Mouse (Mus musculus) hematopoietic stem cell, adult 5-6 weeks (primary cell): ENCODE measurements around the gene Fndc3b. TPM values are rescaled to one million over a fixed set of nuclear protein-coding genes. Genes with fewer than 3 reads are reported as not detected.

Source experiments
- ATAC-seq, 2 experiments: fragments of 125-278 bp in 1 of 2; replicated peaks in 1 of 2; 2 replicates each; pipeline ENCODE4 v1.8.0; 2016 to 2017; ENCODE audit warnings: inconsistent platforms in 2 of 2, mild to moderate bottlenecking in 2 of 2, moderate number of reproducible peaks in 2 of 2, low read depth in 1 of 2, moderate TSS enrichment in 1 of 2; ENCODE audit not compliant: low FRiP score in 2 of 2, poor library complexity in 2 of 2, severe bottlenecking in 2 of 2, insufficient read depth in 1 of 2, low TSS enrichment in 1 of 2
- total RNA-seq: library from RNA; stranded (forward); fragments of 172-1452, 232-1000 nt; gene quantifications from 2 replicates; pipeline ENCODE4 v1.2.3, GENCODE M21; 2017

The Fndc3b gene
- total RNA-seq, 1 experiment from 2014 or later: 6.5 TPM

DNA sequence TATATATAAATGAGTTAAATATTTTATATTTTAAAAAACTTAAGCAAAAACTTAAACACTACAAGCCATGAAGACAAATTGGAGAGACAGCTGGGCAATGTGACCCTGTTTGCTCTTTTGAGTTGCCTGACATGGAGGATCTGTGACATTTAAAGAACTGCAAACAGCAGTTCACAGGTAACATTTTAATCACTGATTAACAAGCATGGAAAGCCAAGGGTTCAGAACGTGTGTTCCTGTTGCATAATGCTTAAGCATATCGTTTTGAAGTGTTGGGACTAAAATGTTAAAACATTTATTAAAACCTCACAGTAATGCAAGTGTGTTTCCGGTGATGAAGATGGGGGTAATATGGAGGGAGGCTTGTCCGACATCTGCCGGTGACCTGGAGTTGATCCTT, 99.1 kb downstream of the Fndc3b start:
- ATAC-seq: no peak

DNA sequence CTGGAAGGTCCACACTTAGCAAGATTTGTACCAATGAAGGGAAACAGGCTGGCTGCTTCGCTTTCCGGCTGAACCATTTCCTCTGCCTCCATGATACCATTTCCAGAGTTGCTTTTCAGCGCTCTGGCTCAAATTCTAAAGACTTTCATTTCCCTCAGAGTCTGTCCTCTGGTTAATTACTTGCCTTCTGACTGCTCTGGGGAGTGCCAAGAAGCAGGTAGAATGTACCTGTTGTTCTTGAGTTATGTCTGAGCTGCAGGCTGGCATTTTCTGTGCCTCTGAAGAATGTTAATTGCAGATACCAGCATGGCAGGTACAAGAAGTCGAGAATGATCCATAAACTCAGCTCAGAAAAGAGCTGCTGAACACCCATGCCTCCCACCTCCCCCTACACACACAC, 100.6 kb downstream of the Fndc3b start:
- no peak for ATAC-seq

DNA sequence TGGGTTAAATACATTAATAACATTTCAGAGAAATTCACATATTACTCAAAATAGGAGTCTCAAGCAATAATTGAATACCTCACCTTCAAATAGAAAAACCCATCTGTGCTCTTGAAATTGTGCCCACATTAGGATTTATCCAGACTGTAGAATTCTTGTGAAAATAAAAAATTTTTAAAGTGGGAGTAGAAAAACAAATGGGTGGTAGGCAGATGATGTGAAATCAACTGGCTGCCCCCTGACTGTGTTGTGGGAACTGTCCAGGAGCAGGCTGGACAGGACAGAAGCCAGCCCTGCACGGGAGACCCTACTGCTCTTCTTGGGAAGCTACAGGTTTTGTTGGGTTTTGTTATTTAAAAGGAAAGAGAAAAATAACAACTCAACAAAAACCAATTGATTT, 101.0 kb downstream of the Fndc3b start:
- no peak for ATAC-seq

DNA sequence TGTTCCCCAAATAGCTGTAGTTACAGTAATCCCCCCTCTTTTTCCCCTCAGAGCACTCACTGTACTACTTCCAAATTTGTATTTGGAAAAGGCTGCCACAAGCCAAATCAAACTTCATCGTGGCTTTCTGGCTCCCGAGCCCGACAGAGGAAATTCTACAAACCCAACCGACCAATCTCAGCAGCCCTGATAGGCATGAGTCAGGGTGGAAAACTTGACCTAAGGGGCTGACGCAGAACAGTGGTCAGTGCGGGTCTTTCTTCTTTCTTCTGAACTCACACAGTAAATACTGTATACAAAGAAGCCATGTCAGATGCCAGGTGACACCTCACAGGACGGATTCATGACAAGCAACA, 103.3 kb downstream of the Fndc3b start:
- ATAC-seq: 0 out of 4 replicates have a peak, but pooled peaks of 1 of the 2 experiments have one; percentile 1

DNA sequence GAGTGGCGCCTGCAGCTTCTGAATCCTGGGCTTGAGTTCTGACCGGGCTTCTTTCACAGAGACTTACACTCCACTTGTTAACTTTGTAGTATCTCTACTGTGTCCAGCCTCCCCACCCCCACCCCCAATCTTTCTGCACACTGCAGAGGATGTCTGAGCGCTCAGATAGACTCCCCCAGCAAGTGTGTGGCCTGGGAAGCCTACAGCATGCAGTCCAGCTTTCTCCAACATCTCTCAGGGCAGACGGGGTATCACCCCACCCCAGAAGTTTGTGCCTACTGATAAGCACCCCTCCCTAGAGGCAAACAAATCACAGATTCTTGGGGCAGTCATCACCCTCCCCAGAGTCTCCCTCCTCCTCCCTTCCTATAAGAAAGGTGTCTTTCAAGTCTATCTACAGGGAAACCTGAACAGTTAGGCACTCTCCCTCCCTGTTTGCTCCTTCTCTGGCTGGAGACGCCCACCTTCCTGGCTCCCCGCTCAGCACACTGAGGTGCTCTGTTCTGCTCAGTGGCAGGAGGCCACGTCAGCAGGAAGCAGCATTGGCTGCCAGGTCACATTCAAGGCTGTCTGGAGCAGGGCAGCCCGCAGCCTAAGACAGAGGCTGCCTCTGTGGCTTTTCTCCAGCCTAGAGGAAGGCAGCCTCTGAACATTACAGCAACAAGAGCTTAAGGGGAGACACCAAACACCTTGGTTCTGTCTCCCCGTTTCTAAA, 103.9 kb downstream of the Fndc3b start:
- peak; percentile 93 to 98 for ATAC-seq

DNA sequence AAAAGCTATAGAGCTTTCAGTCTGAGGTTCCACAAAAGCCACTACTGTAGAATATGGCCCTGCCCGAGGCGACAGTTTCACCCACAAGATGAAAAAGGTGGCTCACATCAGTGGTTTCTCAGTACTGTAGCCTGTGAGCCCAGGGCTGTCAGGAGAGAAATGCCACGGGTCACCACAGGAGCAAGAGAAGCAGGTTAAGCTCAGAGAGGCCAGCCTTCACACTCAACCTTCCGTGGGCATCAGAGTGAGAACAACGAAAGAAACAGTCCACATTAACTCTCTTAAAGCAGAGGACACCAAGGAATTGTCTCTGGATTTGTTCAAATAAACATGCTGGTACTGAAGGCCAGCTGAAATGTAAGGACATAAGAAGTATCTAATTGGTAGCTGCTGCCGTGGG, 104.5 kb downstream of the Fndc3b start:
- ATAC-seq: no peak

DNA sequence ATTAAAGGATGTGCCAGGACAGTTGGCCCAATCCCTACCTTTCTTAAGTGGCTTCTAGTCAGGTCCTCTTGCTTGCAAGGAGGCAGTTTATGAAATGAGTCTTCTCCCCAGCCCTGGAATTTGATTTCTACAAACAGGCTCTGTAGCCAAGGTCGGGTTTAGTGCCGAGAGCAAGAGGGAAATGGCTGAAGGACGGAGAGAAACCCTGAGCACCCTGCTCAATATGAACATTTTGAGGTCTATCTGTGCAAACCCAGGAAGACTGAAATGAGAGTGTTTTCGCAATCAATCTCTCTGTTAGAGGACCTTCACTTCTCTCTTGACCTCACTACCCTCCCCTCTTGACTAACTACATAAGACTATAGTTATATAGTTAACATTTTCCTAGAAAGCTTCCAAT, 105.5 kb downstream of the Fndc3b start:
- ATAC-seq: no peak

DNA sequence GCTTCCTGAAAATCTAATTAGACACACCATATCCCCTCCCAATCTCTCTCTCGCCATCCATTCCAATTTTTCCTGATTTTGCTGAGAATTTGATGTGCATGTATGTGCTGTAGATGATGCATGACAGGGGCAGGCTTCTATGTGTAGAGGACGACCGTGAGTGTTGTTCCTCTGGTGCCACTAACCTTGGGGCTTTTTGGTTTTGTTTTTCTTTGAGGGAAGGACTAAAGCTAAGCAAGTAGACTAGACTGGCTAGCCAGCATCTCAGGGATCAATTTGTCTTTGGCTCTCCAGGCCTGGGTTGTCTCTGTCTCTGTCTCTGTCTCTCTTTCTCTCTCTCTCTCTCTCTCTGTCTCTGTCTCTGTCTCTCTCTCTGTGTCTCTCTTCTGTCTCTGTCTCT, 106.0 kb downstream of the Fndc3b start:
- no peak for ATAC-seq

DNA sequence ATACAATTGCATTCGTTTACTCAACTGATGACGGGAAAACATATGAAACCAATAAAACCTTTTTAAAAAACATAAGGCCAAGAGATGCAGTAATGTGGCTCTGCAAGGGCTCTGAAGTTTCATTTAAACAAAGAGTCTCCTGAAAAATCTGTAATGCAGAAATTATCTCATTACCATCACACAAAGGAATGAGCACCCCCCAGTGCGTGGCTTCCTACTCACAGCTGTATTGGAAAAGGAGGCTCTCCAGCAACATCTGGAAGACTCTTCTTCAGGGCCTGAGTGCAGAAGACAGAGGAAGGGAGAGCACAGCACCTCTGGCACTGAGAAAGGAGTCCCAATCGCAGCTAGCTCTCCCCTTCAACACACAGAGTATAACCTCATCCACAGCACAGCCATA, 106.5 kb downstream of the Fndc3b start:
- ATAC-seq: no peak

DNA sequence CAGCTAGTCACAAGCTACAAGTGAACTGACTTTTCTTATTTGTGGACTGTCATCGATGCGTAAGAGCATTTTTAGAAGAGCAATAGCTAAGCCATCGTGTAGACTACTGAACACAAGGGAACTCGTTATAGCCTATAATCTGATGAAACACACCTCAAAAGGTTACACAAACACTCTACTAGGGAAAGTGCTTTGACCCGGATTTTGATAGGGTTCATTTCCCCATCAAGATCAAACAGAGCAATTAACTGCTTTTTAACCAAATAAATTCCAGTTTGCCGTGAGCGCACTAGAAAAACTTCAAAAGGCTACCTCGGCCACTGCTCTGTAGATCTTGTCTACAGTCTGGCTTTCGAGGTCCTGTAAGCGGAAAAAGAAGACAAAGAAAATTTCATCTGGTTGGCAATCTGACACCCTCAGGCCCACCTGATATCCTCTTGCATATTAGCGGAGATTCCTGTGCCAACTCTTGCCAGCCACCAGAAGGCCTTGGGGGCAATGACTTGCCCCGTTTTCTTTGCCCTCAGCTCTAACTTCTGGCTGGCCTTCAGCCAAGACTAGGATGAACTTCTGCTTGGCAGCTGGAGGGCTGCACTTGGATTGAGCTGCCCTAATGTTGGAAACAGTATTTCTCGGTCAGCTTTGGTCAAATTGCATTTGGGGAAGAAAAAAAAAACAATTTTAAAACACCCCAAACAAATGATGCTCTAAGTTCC, 107.0 kb downstream of the Fndc3b start:
- ATAC-seq: no peak

DNA sequence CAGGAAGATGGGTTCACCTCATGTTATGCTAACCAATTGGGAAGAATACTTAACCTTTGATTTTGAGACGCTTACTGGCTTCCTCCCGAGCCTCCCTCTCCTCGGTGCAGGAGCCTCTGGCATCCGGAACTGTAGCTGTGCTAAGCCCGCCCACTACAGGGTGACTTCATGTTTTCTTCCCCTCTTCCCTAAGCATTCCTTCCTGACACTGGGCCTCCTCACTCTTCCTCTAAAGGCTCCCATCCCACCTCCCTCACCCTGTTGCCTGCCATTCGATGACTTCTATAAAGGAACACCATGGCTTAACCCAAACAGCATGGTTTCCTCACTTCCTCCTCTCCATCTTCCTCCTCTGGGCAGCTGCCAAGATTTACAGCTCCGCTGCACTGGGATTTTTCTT, 110.5 kb downstream of the Fndc3b start:
- no peak; a peak in 2 of 4 replicates for ATAC-seq

DNA sequence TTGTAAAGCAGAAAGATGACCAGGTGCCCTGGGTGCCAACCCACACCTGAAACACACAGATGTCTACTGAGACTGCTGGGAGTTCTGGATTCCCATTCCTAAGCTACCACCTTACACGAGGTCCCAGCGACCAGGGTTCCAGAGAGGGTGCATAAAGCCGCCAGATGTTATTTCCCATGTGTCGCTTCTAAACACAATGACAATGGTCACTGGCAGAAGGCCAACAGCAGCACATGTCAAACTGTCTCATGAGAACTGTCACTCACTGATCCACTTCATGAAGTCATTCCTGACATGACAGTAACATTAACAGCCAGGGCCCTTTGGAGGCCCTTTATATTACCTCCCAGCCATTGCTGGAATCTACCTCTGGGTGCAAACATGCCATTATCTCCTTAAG, 110.9 kb downstream of the Fndc3b start:
- ATAC-seq: no peak

DNA sequence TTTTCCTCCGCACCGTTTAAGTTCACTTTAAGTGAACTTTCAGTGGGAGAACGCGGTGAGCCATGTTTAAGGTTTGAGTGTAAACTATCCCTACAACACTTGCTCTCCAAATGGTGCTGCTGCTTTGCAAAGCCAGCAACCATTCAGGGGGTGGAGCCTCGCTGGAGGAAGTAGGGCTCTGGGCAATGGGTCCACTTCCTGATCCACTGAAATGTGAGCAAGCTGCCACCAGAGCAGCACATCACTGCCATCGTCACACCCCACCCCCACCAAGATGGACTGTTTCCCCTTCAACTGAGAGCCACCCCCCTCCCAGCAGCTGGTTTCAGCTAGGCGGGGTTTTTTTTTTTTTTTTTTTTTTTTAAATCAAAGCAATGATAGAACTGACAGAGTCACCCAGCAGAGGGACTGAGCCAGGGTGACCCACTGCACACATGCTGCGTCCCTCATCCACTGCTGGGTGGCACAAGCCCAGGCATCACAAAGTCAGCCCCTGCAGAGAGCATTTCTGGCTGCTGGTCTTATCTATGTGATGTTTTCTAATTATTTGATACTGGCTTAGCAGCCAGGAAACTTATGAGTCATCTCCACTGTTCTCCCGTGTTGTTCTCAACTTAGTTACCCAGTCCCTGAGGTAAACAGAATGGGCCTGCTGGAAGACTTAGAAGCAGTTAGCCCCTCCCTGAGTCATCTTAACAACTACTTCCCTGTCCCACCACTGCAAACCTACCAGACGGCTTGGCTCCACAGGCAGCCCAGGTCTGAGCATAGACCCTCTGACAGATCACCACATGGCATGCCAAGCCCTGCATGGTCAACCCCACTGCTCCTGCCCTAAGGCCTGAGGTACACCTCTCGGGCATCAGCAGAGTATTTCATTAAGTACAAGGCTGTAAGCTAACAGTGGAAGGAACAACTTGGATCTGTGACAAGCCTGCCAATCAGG, 112.4 kb downstream of the Fndc3b start:
- no peak for ATAC-seq

DNA sequence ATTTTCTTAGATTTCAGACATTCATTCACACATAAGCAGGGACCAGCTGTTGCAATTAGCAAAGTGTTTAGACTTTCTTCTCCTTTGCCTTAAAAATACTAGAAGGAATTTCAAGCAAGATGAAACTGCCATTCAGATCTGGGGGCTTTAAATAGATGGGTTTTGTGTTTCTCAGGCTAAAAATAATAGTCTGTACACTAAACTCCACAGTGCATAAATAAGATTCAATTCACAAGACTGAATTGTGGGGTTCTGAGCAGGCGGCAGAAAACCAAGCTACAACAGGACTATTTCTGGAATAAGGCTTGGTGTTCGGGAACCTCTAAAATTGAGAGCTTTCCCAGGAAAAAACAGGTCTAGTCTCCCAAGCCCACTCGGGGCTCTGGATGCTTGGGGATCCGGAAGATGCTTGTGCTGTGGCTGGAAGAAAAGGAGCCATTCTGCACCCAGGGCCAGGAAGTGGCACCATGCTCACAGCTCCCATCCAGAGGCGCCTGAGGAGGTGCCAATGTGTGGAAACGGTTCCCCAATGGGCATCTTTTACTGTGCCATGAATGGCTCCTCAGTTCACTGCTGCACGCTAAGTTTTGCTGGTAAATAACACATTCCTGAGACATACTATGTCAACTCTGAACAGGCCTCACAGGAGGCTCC, 117.5 kb downstream of the Fndc3b start:
- no peak for ATAC-seq

DNA sequence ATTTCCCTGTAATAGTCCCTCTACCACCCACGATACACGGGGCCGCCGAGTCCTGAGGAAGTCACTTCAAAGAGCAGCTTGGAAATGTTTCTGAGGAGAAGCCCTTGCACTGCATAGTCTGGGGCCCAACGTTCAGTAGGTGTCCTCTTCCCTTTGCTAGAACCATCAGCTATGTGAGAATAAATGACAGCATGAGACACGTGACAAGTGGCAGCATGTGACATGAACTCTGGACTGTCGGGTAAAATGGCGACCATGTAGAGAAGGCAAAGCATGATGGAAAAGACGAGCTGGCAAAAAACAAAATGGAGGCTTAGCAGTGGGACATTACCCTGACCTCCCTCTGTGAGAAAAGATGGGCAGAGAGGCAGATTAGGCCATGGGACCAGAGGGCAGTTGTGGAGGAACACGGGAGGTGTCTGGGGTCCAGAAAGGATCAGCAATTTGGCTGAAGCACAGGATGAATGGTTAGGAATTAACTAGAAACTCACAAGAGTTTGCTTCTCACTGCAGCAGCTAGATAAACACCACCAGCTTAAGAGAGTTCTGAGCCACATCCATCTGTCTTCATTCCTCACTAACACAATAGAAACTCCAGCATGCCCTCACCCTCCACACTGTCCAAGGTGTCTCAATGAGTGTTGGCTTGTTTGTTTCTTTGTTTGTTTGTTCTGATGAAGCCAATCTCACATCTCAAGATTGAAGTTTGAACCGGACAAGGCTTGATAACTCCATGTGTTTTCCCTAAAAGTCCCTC, 118.2 kb downstream of the Fndc3b start:
- no peak for ATAC-seq

DNA sequence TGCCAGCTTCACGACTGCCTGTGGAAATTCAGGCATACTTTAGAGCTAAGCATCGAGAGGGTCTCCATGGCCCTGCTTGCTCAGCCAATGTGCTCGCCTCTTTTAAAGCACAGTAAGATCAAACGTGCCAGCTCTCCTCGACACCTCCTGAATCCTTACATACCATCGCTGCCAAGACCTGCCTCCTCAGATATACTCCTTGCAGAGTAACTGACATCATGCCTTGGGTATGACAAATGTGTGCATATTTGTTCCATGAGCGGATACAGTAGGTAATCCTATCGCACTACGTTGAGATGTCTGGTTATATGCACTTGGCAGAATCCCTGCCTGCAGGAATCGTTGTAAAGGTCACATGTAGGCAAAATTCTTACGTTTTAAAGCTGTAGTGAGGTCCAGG, 120.3 kb downstream of the Fndc3b start:
- no peak for ATAC-seq

DNA sequence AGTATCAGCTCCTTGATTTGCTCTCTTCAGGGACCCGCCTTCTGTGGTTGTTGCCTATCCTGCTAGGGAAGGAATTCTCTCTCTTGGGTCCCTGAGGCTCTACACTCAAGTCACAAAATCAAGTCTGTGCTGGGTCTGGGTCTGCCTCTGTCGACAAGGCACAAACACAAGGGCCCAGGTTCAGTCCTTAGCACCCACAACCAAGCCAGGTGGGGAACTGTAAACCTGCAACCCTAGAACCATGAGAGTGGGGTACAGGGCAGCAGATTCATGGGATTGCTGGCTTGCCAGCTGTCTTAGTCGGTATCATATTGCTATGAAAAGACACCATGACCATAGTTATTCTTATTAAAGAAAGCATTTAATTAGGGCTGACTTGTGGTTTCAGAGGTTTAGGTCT, 121.8 kb downstream of the Fndc3b start:
- no peak for ATAC-seq
